Mouse (Mus musculus) spleen, adult 2 months (tissue): ENCODE measurements around the gene Lrrc49.

Experiments
- CTCF ChIP-seq: fragments of 200-500 bp; IDR thresholded peaks from 2 replicates; pipeline ENCODE4 v1.5.1; 2011; ENCODE audit warnings: mild to moderate bottlenecking, inconsistent platforms; ENCODE audit not compliant: insufficient read depth, insufficient read length, insufficient replicate concordance; ENCODE audit errors: extremely low read depth
- POLR2A ChIP-seq: fragments of 200-500 bp; IDR thresholded peaks from 2 replicates; pipeline ENCODE4 v1.6.1; 2011; ENCODE audit warnings: low read depth, low read length, inconsistent platforms

GRCm38 (mm10) chr9:60595406-60595805 is 92.6 kb downstream of the Lrrc49 start:
- no peak for TF ChIP-seq CTCF
- no peak for TF ChIP-seq POLR2A
